Comparison of ENCODE assay signal across 17 mouse cellular contexts in the genomic region with DNA sequence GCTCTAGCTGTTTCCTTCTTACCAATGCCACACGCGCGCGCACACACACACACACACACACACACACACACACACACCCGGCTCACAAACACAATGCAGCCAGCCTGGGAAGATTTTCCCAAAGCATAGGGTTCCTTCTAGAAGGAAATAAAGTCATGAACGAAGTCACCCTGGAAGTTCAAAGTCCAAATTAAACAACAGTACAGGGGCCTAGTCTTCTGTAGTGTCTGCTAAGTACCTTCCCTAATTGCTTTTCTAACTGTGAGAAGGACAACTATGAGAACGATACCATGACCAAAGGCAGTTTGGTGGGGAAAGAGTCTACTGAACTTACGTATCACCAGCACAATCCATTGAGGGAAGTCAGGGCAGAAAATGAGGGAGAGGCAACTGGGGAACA. TPM values are rescaled to one million over a fixed set of nuclear protein-coding genes. Genes with fewer than 3 reads are reported as not detected.
DNase-seq lines count a peak whose midpoint lies in the region; ATAC-seq and TF ChIP-seq lines count a peak whose summit lies in the region.
"Had no signal": no experiment of that assay in that cellular context is flagged by ENCODE, and none has a peak within 500 bp of the region (broad histone marks: within the 10 kb centered on the region; RNA-seq: fewer than 3 reads in every experiment).

No protein-coding gene starts in this region.

- no peak for ATAC-seq in hindbrain, embryonic 13.5 days (ENCODE audit: low FRiP score)
- no peak for ATAC-seq in hindbrain, embryonic 11.5 days (ENCODE audit: low FRiP score)
- no peak for ATAC-seq in hindbrain, embryonic 14.5 days (ENCODE audit: low FRiP score)
- ATAC-seq in midbrain, embryonic 15.5 days (replicated peaks) = no peak

- peak overlapping the region; percentile 95 for H3K4me3 ChIP-seq in cerebellum, adult 2 months (replicated peaks; ENCODE audit: insufficient read depth, low read depth, low read length)
- H3K4me3 ChIP-seq in hindbrain, embryonic 13.5 days = no peak overlapping the region
- no peak overlapping the region for H3K4me3 ChIP-seq in hindbrain, embryonic 11.5 days (ENCODE audit: low read depth, low read length)
- no peak overlapping the region for H3K4me3 ChIP-seq in hindbrain, embryonic 14.5 days (replicated peaks; ENCODE audit: low read length)
- peak overlapping the region; percentile 43; the same call in 1 of the 2 replicates for H3K4me3 ChIP-seq in midbrain, embryonic 15.5 days

- H3K4me2 ChIP-seq in hindbrain, embryonic 13.5 days = peak overlapping the region; percentile 98; the same call in 1 of the 2 replicates
- no peak overlapping the region for H3K4me2 ChIP-seq in hindbrain, embryonic 11.5 days (replicated peaks; ENCODE audit: low read depth, low read length)
- 0 out of 2 replicates have a peak overlapping the region, but pooled peaks have one; percentile 98 for H3K4me2 ChIP-seq in hindbrain, embryonic 14.5 days (replicated peaks)
- peak overlapping the region; percentile 75; the same call in 1 of the 2 replicates for H3K4me2 ChIP-seq in midbrain, embryonic 15.5 days

- no peaks in the 10 kb centered on the region for H3K36me3 ChIP-seq in hindbrain, embryonic 13.5 days
- H3K36me3 ChIP-seq in hindbrain, embryonic 11.5 days (ENCODE audit: control insufficient read depth, insufficient read depth, low read length) = no peaks in the 10 kb centered on the region
- no peaks in the 10 kb centered on the region for H3K36me3 ChIP-seq in hindbrain, embryonic 14.5 days (replicated peaks; ENCODE audit: control insufficient read depth, insufficient read depth)
- no peaks in the 10 kb centered on the region for H3K36me3 ChIP-seq in midbrain, embryonic 15.5 days (replicated peaks)
- H3K36me3 ChIP-seq: embryonic facial prominence, embryonic 15.5 days; heart, embryonic 13.5 days; lung, embryonic 15.5 days had no signal

- no peak for TF ChIP-seq POLR2A in cerebellum, adult 2 months (IDR thresholded peaks at IDR 0.05; ENCODE audit: borderline replicate concordance, insufficient read depth, low read length)

- WGBS in cerebellum, adult 2 months = 67% methylated on average over 8 of the region's 8 CpGs
- WGBS in hindbrain, embryonic 13.5 days = 81% methylated on average over 8 of the region's 8 CpGs
- WGBS in hindbrain, embryonic 11.5 days = 78% methylated on average over 8 of the region's 8 CpGs
- 78% methylated on average over 8 of the region's 8 CpGs for WGBS in hindbrain, embryonic 14.5 days
- 81% methylated on average over 8 of the region's 8 CpGs for WGBS in midbrain, embryonic 15.5 days

- H3K4me1 ChIP-seq in cerebellum, adult 2 months (ENCODE audit: control insufficient read depth, insufficient read depth, low read length) = peaks cover 9% of the 10 kb centered on the region
- H3K4me1 ChIP-seq in hindbrain, embryonic 13.5 days (replicated peaks) = peaks cover 21% of the 10 kb centered on the region
- H3K4me1 ChIP-seq in hindbrain, embryonic 11.5 days (replicated peaks; ENCODE audit: control insufficient read depth, insufficient read depth, low read length) = no peaks in the 10 kb centered on the region
- H3K4me1 ChIP-seq in hindbrain, embryonic 14.5 days (replicated peaks; ENCODE audit: control insufficient read depth, insufficient read depth, low read length) = peaks cover 7% of the 10 kb centered on the region; the same call in 1 of the 2 replicates
- H3K4me1 ChIP-seq in midbrain, embryonic 15.5 days = peaks cover 19% of the 10 kb centered on the region

- no peak for TF ChIP-seq CTCF in cerebellum, adult 2 months (IDR thresholded peaks at IDR 0.05; ENCODE audit: borderline replicate concordance, insufficient read depth, low read depth, low read length)

- no peaks in the 10 kb centered on the region for H3K27me3 ChIP-seq in cerebellum, adult 2 months (ENCODE audit: control insufficient read depth, insufficient read depth, low read length)
- peaks cover 37% of the 10 kb centered on the region for H3K27me3 ChIP-seq in hindbrain, embryonic 13.5 days
- peaks cover 7% of the 10 kb centered on the region; the same call in 1 of the 2 replicates for H3K27me3 ChIP-seq in hindbrain, embryonic 11.5 days (ENCODE audit: control insufficient read depth, insufficient read depth, low read length)
- H3K27me3 ChIP-seq in hindbrain, embryonic 14.5 days (ENCODE audit: control insufficient read depth, insufficient read depth, low read length) = peaks cover 28% of the 10 kb centered on the region
- peaks cover 28% of the 10 kb centered on the region for H3K27me3 ChIP-seq in midbrain, embryonic 15.5 days (replicated peaks)

- H3K9me3 ChIP-seq in hindbrain, embryonic 13.5 days = no peaks in the 10 kb centered on the region
- no peaks in the 10 kb centered on the region for H3K9me3 ChIP-seq in hindbrain, embryonic 11.5 days (ENCODE audit: control insufficient read depth, low read length)
- no peaks in the 10 kb centered on the region for H3K9me3 ChIP-seq in hindbrain, embryonic 14.5 days (ENCODE audit: control insufficient read depth, low read length)
- H3K9me3 ChIP-seq in midbrain, embryonic 15.5 days = no peaks in the 10 kb centered on the region
- H3K9me3 ChIP-seq: embryonic facial prominence, embryonic 15.5 days; heart, embryonic 13.5 days; lung, embryonic 15.5 days had no signal

- DNase-seq in cerebellum, adult 2 months = no peak
- no peak for DNase-seq in cerebellum, adult 11-12 months
- DNase-seq in hindbrain, embryonic 11.5 days (ENCODE audit: low spot score) = no peak
- no peak for DNase-seq in hindbrain, embryonic 14.5 days (ENCODE audit: low spot score)
- no peak for DNase-seq in thymus, postnatal 4 days
- DNase-seq in kidney, adult 8-10 months = no peak
- DNase-seq: kidney, adult 11 months; kidney, postnatal 10 days; lung, postnatal 4 days; thymus, postnatal 14 days had no signal

- H3K27ac ChIP-seq in cerebellum, adult 2 months (ENCODE audit: insufficient read depth, low read length) = peak overlapping the region; percentile 98; the same call in 1 of the 2 replicates
- no peak overlapping the region for H3K27ac ChIP-seq in hindbrain, embryonic 13.5 days
- no peak overlapping the region for H3K27ac ChIP-seq in hindbrain, embryonic 11.5 days (ENCODE audit: low read depth, low read length)
- no peak overlapping the region for H3K27ac ChIP-seq in hindbrain, embryonic 14.5 days
- H3K27ac ChIP-seq in midbrain, embryonic 15.5 days = no peak overlapping the region
- H3K27ac ChIP-seq: embryonic facial prominence, embryonic 15.5 days; heart, embryonic 13.5 days; liver, embryonic 14.5 days; lung, embryonic 15.5 days; stomach, postnatal 0 days had no signal

- H3K9ac ChIP-seq in hindbrain, embryonic 13.5 days = no peak overlapping the region
- no peak overlapping the region for H3K9ac ChIP-seq in hindbrain, embryonic 11.5 days (ENCODE audit: low read depth, low read length)
- no peak overlapping the region for H3K9ac ChIP-seq in hindbrain, embryonic 14.5 days
- no peak overlapping the region for H3K9ac ChIP-seq in midbrain, embryonic 15.5 days
- H3K9ac ChIP-seq: embryonic facial prominence, embryonic 15.5 days; liver, embryonic 14.5 days; lung, embryonic 15.5 days had no signal

RNA-seq across cellular contexts. Expression of a gene that starts 0.5 kb away (rescaled TPM):
- polyA plus RNA-seq in cerebellum, adult 2 months (2012; rRNA removed) = 89.2 and 103 TPM in 2 replicates
- polyA plus RNA-seq in hindbrain, embryonic 13.5 days (2015; fragmentation: Nextera tagmentation; extraction: Ambion mirVana) = 8.9 and 9.5 TPM in 2 replicates
- 0.85 and 1.5 TPM in 2 replicates for polyA plus RNA-seq in hindbrain, embryonic 11.5 days (2014; fragmentation: Nextera tagmentation; extraction: Ambion mirVana)
- polyA plus RNA-seq in hindbrain, embryonic 14.5 days (2014; fragmentation: Nextera tagmentation; extraction: Ambion mirVana) = 20.0 and 23.8 TPM in 2 replicates
- 6.5 and 7.1 TPM in 2 replicates for polyA plus RNA-seq in midbrain, embryonic 15.5 days (2015; fragmentation: Nextera tagmentation; extraction: Ambion mirVana)

Comparison
In these comparisons a context has a peak if more than half of its experiments do, and no peak if none do; other contexts are left out.
1. H3K4me3 ChIP-seq: peak in cerebellum, adult 2 months (single experiment) and midbrain, embryonic 15.5 days (single experiment); none in hindbrain, embryonic 13.5 days (single experiment), hindbrain, embryonic 11.5 days (single experiment) and hindbrain, embryonic 14.5 days (single experiment).